Mouse (Mus musculus): Measurements from ENCODE around the gene Sept6. TPM values are rescaled to one million over a fixed set of nuclear protein-coding genes. Genes with fewer than 3 reads are reported as not detected.
A peak's percentile ranks its signal among the peaks of the same experiment; 100 is the strongest.
"Not testable (repeated sequence)": the region's sequence is repeated elsewhere in the genome, so short reads cannot be mapped to it uniquely, and the experiment has no call there.

Gene Sept6
- polyA plus RNA-seq, 1 experiment from 2014 or later: 77.6 TPM

DNA sequence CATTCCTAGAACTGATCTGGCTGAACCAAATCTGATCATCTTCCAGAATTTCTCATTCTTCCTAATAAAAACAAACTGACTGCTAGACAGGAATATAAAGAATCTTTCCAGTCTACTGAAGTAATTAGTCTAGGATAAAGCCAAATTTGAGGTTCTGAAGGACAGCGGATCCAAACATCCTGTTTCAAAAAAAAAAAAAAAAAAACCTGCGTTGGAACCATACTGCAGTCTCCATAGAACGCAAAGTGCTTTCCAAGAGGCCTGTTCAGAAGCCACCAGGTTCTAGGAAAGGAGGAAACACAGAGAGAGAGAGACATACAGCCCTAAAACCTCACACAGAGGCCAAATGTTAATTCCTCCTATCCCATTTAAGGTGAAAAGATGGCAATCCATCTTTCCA, 89.9 kb downstream of the Sept6 start:
- H3K4me3 ChIP-seq: peak overlapping the region; percentile 57
- H3K27me3 ChIP-seq (replicated peaks): no peaks in the 10 kb centered on the region
- H3K9ac ChIP-seq: peak overlapping the region; percentile 69
- peak overlapping the region; percentile 88 for H3K27ac ChIP-seq
- no peaks in the 10 kb centered on the region for H3K36me3 ChIP-seq (replicated peaks)
- no peaks in the 10 kb centered on the region for H3K9me3 ChIP-seq
- H3K4me2 ChIP-seq: peak overlapping the region; percentile 48
- 31% methylated on average over 3 of the region's 3 CpGs for WGBS
- ATAC-seq (replicated peaks): no peak
- H3K4me1 ChIP-seq: peaks cover 6% of the 10 kb centered on the region; the same call in 1 of the 2 replicates

DNA sequence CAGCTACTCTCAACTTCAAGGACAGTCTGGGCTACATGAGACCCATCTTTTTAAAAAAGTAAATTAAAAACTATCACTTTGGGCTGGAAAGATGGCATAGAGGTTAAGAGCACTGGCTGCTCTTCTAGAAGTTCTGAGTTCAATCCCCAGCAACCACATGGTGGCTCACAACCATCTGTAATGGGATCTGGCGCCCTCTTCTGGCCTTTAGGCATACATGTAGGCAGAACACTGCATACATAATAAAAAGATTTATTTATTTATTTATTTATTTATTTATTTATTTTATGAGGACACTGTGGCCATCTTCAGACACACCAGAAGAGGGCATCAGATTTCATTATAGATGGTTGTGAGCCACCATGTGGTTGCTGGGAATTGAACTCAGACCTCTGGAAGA, 92.7 kb downstream of the Sept6 start:
- H3K36me3 ChIP-seq (replicated peaks); H3K4me3 ChIP-seq; H3K27me3 ChIP-seq (replicated peaks); H3K4me2 ChIP-seq; H3K9ac ChIP-seq; ATAC-seq (replicated peaks); H3K27ac ChIP-seq; H3K9me3 ChIP-seq; H3K4me1 ChIP-seq: not testable (repeated sequence)
- WGBS: 25% methylated on average over 1 of the region's 1 CpGs

DNA sequence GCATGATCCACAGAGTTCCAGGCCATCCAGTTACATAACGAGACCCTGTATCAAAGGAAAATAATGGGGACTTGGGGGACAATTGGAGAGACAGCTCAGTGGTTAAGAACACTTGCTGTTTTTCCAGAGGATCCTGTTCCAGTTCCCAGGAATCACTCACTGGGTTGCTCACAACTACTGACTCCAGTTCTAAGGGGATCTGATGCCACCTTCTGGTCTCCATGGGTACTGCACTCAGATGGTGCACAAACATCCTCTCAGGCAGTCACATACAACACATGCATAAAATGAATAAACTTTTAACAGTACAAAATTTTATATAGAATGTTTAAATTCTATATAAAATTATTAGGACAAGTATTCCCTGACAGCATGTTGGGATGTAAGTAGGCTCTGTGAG, 106.9 kb downstream of the Sept6 start:
- 88% methylated on average over 1 of the region's 1 CpGs for WGBS

DNA sequence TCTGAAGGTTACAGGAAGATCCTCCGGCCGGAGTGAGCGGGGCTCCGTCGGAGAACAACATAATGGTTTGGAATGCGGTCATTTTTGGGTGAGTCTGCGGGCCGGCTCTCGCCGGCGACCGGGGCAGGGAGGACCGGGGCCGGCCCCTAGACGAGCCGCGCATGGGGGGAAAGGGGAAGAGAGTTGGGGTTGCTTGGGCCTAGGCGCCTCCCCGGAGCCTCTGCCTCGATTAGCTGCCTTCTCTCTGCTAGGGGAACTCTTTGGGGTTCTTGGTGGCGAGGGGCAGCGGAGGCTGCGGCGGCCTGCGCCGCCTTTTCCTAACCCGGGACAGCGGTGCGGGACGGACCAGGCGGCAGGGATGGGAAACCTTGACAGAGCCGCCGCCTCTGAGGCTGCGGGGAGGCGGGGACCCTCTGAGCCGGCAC, 116.9 kb downstream of the Sept6 start:
- H3K4me2 ChIP-seq: peak overlapping the region; percentile 54
- WGBS: 16% methylated on average over 35 of the region's 36 CpGs
- H3K9ac ChIP-seq: peak overlapping the region; percentile 78
- H3K36me3 ChIP-seq (replicated peaks): no peaks in the 10 kb centered on the region
- H3K27ac ChIP-seq: peak overlapping the region; percentile 82
- H3K9me3 ChIP-seq: no peaks in the 10 kb centered on the region
- peaks cover 4% of the 10 kb centered on the region for H3K4me1 ChIP-seq
- H3K4me3 ChIP-seq: peak overlapping the region; percentile 71
- peak; percentile 69 for ATAC-seq (replicated peaks)
- no peaks in the 10 kb centered on the region for H3K27me3 ChIP-seq (replicated peaks)

More for the DNA sequence above, 106.9 kb downstream of the Sept6 start:
- no peak overlapping the region for H3K9ac ChIP-seq
- H3K27me3 ChIP-seq (replicated peaks): no peaks in the 10 kb centered on the region
- no peaks in the 10 kb centered on the region for H3K36me3 ChIP-seq (replicated peaks)
- H3K4me1 ChIP-seq: no peaks in the 10 kb centered on the region
- H3K4me3 ChIP-seq: no peak overlapping the region
- ATAC-seq (replicated peaks): no peak
- no peaks in the 10 kb centered on the region for H3K9me3 ChIP-seq
- H3K27ac ChIP-seq: no peak overlapping the region
- H3K4me2 ChIP-seq: no peak overlapping the region

GRCm38 (mm10) chrX:36874178-36874696, 117.4 kb downstream of the Sept6 start:
- Histone ChIP-seq H3K9ac (peak overlapping the region; percentile 78), H3K36me3 (replicated peaks) (no peaks in the 10 kb centered on the region), H3K9me3 (no peaks in the 10 kb centered on the region), H3K4me2 (peak overlapping the region; percentile 54), H3K27ac (peak overlapping the region; percentile 82), H3K4me1 (peaks cover 4% of the 10 kb centered on the region), H3K4me3 (peak overlapping the region; percentile 71), H3K27me3 (replicated peaks) (no peaks in the 10 kb centered on the region)
- peak; percentile 97 for ATAC-seq (replicated peaks)
- 19% methylated on average over 57 of the region's 57 CpGs for WGBS

DNA sequence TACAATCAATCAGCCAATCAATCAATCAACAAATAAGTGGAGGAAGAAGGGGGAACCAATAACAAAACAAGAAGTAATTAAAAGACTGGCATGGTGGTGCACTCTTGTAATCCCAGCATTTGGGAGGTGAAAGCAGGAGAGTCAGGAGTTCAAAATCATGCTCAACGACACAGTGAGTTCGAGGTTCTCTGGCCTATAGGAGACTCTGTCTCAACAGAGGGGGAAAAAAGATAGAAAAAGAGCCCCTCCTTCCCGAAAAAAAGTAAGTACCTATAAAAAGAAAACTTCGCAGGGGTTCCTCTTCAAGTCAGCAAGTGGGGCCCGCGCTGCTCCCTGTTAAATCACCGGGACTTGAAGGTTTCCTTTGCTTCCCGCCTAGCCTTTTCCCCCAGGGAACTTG, 117.8 kb downstream of the Sept6 start, which contains the start of the genes Ube2a and C330007P06Rik:
Ube2a (plus strand) TSS at position 136 of the 400 bp plus-strand sequence.
C330007P06Rik (minus strand) TSS at position 347 of the 400 bp plus-strand sequence.
- no peaks in the 10 kb centered on the region for H3K36me3 ChIP-seq (replicated peaks)

GRCm38 (mm10) chrX:36870372-36870771, 121.2 kb downstream of the Sept6 start:
- no peak overlapping the region for H3K27ac ChIP-seq
- H3K9ac ChIP-seq: no peak overlapping the region
- no peak overlapping the region for H3K4me2 ChIP-seq
- H3K36me3 ChIP-seq (replicated peaks): no peaks in the 10 kb centered on the region
- peaks cover 1% of the 10 kb centered on the region for H3K4me1 ChIP-seq
- H3K27me3 ChIP-seq (replicated peaks): no peaks in the 10 kb centered on the region
- 76% methylated on average over 3 of the region's 3 CpGs for WGBS
- H3K4me3 ChIP-seq: no peak overlapping the region
- ATAC-seq (replicated peaks): no peak
- no peaks in the 10 kb centered on the region for H3K9me3 ChIP-seq

More for the DNA sequence above, 117.8 kb downstream of the Sept6 start, which contains the start of the genes Ube2a and C330007P06Rik:
- H3K27ac ChIP-seq: peak within 1 kb of the TSS; percentile 82
- peak within 1 kb of the TSS; percentile 71 for H3K4me3 ChIP-seq
- H3K27me3 ChIP-seq (replicated peaks): no peaks in the 10 kb centered on the region
- H3K9me3 ChIP-seq: no peaks in the 10 kb centered on the region
- 32% methylated on average over 8 of the region's 8 CpGs for WGBS
- peaks cover 4% of the 10 kb centered on the region for H3K4me1 ChIP-seq
- H3K4me2 ChIP-seq: peak within 1 kb of the TSS; percentile 54
- peak; percentile 48 for ATAC-seq (replicated peaks)
- peak within 1 kb of the TSS; percentile 78 for H3K9ac ChIP-seq

- Histone ChIP-seq H3K27me3 (replicated peaks) (no peaks in the 10 kb centered on the region), H3K4me3 (peak overlapping the region; percentile 46), H3K27ac (no peak overlapping the region), H3K9me3 (no peaks in the 10 kb centered on the region), H3K36me3 (replicated peaks) (no peaks in the 10 kb centered on the region), H3K9ac (0 out of 2 replicates have a peak overlapping the region, but pooled peaks have one; percentile 35), H3K4me1 (peaks cover 12% of the 10 kb centered on the region), H3K4me2 (peak overlapping the region; percentile 39)
- 55% methylated on average over 8 of the region's 8 CpGs for WGBS
- ATAC-seq (replicated peaks): no peak
Observed at GRCm38 (mm10) chrX:36864609-36865328, 126.8 kb downstream of the Sept6 start.

DNA sequence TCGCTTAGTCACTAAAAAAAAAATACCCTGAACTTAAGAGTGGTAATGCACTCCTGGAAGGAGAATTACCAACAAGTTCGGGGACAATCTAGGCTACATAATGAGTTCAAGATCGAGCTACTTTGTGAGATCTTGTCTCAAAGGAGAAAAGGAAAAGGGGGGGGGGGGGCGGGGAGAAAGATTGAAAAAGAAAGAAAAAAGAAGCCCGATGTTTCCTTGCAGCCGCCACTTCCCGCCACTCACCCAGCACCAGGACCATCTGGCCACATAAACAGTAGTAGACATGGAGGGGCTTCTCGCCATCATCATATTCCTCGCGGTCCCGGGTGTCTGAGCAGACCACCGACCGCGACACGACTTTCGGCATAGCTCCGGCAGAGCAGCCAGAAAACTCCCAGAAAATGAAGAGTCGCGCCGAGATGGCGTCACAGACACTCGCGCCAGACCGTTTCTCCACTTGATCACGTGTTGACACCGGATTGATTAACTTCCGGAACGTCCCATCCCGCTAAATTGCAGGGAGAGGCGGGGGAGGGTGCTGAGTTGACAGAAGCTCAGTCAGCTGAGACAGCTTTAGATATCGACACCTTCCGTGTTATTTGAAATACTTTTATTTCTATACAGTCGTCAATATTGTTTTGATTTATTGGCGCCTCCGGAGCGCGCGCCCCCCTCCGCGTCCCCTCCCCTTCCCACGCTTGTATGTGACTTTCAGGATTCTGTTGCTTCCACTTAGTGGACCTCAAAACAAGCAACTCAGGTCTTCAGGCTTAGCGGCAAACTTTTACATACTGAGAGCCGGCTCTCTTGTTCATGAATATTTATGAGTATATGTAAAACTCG, 127.6 kb downstream of the Sept6 start:
- WGBS: 22% methylated on average over 44 of the region's 44 CpGs
- no peaks in the 10 kb centered on the region for H3K36me3 ChIP-seq (replicated peaks)
- peak overlapping the region; percentile 46 for H3K4me3 ChIP-seq
- peak overlapping the region; percentile 48 for H3K4me2 ChIP-seq
- H3K27ac ChIP-seq: peak overlapping the region; percentile 70
- H3K9me3 ChIP-seq: no peaks in the 10 kb centered on the region
- peaks cover 12% of the 10 kb centered on the region for H3K4me1 ChIP-seq
- peak; percentile 92 for ATAC-seq (replicated peaks)
- H3K9ac ChIP-seq: peak overlapping the region; percentile 35; the same call in 1 of the 2 replicates
- no peaks in the 10 kb centered on the region for H3K27me3 ChIP-seq (replicated peaks)

Other genes starting within 250 kb of the Sept6 start
- gene Slc25a43, start 248.1 kb downstream of the Sept6 start, polyA plus RNA-seq (2015; fragmentation: Nextera tagmentation; extraction: Ambion mirVana): 0.70 and 0.99 TPM in 2 replicates
- gene Slc25a5, start 196.1 kb downstream of the Sept6 start, polyA plus RNA-seq (2015; fragmentation: Nextera tagmentation; extraction: Ambion mirVana): 441 and 470 TPM in 2 replicates
- 104 and 110 TPM in 2 replicates for gene Ube2a, start 117.9 kb downstream of the Sept6 start, polyA plus RNA-seq (2015; fragmentation: Nextera tagmentation; extraction: Ambion mirVana)
- gene C330007P06Rik, start 117.7 kb downstream of the Sept6 start, polyA plus RNA-seq (2015; fragmentation: Nextera tagmentation; extraction: Ambion mirVana): 17.7 and 18.5 TPM in 2 replicates
- 16.7 TPM in 2 replicates for gene Nkrf, start 88.9 kb downstream of the Sept6 start, polyA plus RNA-seq (2015; fragmentation: Nextera tagmentation; extraction: Ambion mirVana)
- gene Sowahd, start 57.1 kb upstream of the Sept6 start, polyA plus RNA-seq (2015; fragmentation: Nextera tagmentation; extraction: Ambion mirVana): not detected in 2 replicates
- 228 and 240 TPM in 2 replicates for gene Rpl39, start 93.6 kb upstream of the Sept6 start, polyA plus RNA-seq (2015; fragmentation: Nextera tagmentation; extraction: Ambion mirVana)
- 33.0 and 36.2 TPM in 2 replicates for gene Upf3b, start 118.5 kb upstream of the Sept6 start, polyA plus RNA-seq (2015; fragmentation: Nextera tagmentation; extraction: Ambion mirVana)
- gene Nkap, start 135.0 kb upstream of the Sept6 start, polyA plus RNA-seq (2015; fragmentation: Nextera tagmentation; extraction: Ambion mirVana): 25.4 and 26.3 TPM in 2 replicates
- gene Akap14, start 177.0 kb upstream of the Sept6 start, polyA plus RNA-seq (2015; fragmentation: Nextera tagmentation; extraction: Ambion mirVana): 0.09 and 0.28 TPM in 2 replicates
- gene Ndufa1, start 199.4 kb upstream of the Sept6 start, polyA plus RNA-seq (2015; fragmentation: Nextera tagmentation; extraction: Ambion mirVana): 638 and 672 TPM in 2 replicates
- gene Rnf113a1, start 199.5 kb upstream of the Sept6 start, polyA plus RNA-seq (2015; fragmentation: Nextera tagmentation; extraction: Ambion mirVana): 18.1 and 19.8 TPM in 2 replicates
- gene Gm9, start 219.2 kb upstream of the Sept6 start, polyA plus RNA-seq (2015; fragmentation: Nextera tagmentation; extraction: Ambion mirVana): not detected in 2 replicates
- gene Rhox1, start 230.5 kb upstream of the Sept6 start, polyA plus RNA-seq (2015; fragmentation: Nextera tagmentation; extraction: Ambion mirVana): not detected in 2 replicates